Mouse (Mus musculus): Measurements from ENCODE around the gene Scpep1.

- TF ChIP-seq CTCF (IDR thresholded peaks at IDR 0.05; ENCODE audit: extremely low read depth, insufficient read depth, low read length) (no peak), POLR2A (IDR thresholded peaks at IDR 0.05; ENCODE audit: extremely low read depth, insufficient read depth, low read length) (no peak)
Measured at GRCm38 (mm10) chr11:88909388-88910036, 45.8 kb downstream of the Scpep1 start.
